Mouse (Mus musculus): ENCODE results near the gene Aqp2. TPM values are rescaled to one million over a fixed set of nuclear protein-coding genes. Genes with fewer than 3 reads are reported as not detected.

Gene Aqp2
- total and polyA plus RNA-seq, 3 experiments, result not detected

DNA sequence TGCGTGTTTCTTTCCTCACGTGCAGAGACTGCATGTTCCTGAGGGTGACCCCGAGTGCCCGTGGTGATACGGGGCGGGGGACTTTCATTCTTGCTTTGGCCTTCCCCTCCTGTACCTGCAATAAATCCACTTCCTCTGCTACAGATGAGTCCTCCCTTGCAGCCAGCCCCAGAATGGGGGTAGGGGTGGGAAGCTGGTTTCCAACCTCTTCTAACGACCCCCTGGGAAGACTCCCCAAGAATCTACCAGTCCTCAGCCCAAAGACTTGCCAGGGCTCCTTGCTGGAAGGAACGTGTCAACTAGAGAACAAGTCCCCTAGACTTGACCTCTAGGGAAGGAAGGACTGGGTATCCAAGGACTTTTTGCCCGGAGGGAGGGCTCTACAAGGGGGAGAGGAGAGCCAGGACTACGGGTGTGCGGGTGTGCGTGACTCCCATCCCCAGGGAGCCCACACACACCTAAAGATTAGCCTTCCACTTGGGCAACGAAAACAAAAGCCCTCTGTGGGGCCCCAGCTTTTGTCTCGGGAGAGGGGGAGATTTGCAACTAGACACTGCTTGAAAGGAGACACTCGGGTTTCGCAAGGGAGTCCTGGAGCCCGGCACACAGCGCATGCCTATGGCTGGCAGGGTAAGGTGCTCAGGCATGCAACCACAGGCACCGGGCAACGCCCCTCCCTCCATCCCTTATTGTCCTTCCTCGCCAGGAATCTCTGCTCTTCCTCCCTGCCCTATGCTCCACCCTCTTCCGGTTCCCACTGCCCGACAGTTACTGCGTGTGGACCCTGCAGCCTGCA is 5.8 kb downstream of the Aqp2 start:
- Histone ChIP-seq H3K27ac (ENCODE audit: control insufficient read depth, low read depth, low read length) (no peak overlapping the region), H3K9me3 (replicated peaks; ENCODE audit: insufficient read depth, low read length) (no peaks in the 10 kb centered on the region), H3K9ac (ENCODE audit: control insufficient read depth, low read depth, low read length, poor library complexity, severe bottlenecking) (no peak overlapping the region), H3K27me3 (ENCODE audit: control insufficient read depth in 1 of 2, insufficient read depth in 2 of 2, low read length in 2 of 2) (peaks cover 9 to 16% of the 10 kb centered on the region in 2 experiments), H3K79me2 (ENCODE audit: control insufficient read depth, insufficient read depth, low read length, poor library complexity) (no peaks in the 10 kb centered on the region), H3K36me3 (ENCODE audit: control insufficient read depth in 1 of 2, insufficient read depth in 2 of 2, low read length in 2 of 2) (no peaks in the 10 kb centered on the region), H3K4me3 (ENCODE audit: control insufficient read depth in 1 of 2, insufficient read depth in 1 of 2, low read depth in 2 of 2, low read length in 2 of 2) (no peak overlapping the region), H3K4me1 (ENCODE audit: control insufficient read depth in 1 of 2, insufficient read depth in 2 of 2, low read length in 2 of 2) (no peaks in the 10 kb centered on the region)
- DNase-seq (ENCODE audit: low read depth, low spot score), result no peak
- TF ChIP-seq NELFE (IDR thresholded peaks at IDR 0.05; ENCODE audit: low read depth, low read length) (no peak), E2F4 (IDR thresholded peaks at IDR 0.05; ENCODE audit: borderline replicate concordance, low read depth, low read length) (no peak), RCOR1 (IDR thresholded peaks at IDR 0.05; ENCODE audit: low read depth, low read length) (no peak), ETS1 (IDR thresholded peaks at IDR 0.05; ENCODE audit: low read depth, low read length) (no peak), MXI1 (IDR thresholded peaks at IDR 0.05; ENCODE audit: low read depth, low read length) (no peak), MAFK (IDR thresholded peaks at IDR 0.05; ENCODE audit: borderline replicate concordance, low read depth, low read length) (no peak), MYC (IDR thresholded peaks at IDR 0.05; ENCODE audit: low read depth, low read length) (no peak), EP300 (IDR thresholded peaks at IDR 0.05; ENCODE audit: low read depth in 1 of 2, low read length in 2 of 2) (no peak), TBP (IDR thresholded peaks at IDR 0.05; ENCODE audit: low read depth, low read length) (no peak), SMC3 (IDR thresholded peaks at IDR 0.05; ENCODE audit: low read depth, low read length) (no peak), USF2 (IDR thresholded peaks at IDR 0.05; ENCODE audit: borderline replicate concordance in 1 of 2, insufficient read depth in 1 of 2, low read depth in 1 of 2, low read length in 2 of 2) (no peak), MYB (IDR thresholded peaks at IDR 0.05; ENCODE audit: low read depth, low read length) (no peak), RAD21 (IDR thresholded peaks at IDR 0.05; ENCODE audit: low read depth, low read length) (no peak), TAL1 (IDR thresholded peaks at IDR 0.05; ENCODE audit: low read length) (no peak), MAZ (IDR thresholded peaks at IDR 0.05; ENCODE audit: low read depth, low read length) (no peak)

DNA sequence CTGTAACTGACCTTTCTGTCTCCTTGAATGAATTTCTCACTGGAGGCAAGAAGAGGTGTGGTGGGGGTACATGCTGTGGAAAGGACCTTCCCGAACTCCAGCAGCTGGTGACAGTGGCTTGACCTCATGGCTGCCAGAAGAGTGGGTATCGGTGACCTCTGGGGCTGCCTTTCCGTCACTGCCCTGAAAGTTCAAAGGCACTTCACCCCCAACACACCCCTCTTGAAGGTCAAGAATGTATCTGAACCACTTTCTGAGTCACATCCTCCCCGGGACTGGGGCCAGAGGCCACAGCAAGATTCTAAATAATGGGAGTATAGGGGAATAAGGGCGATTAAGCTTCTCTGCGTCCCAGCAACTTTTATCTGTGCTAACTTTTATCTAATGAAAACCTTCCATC is 6.9 kb downstream of the Aqp2 start:
- peaks cover 2 to 10% of the 10 kb centered on the region in 2 experiments; a peak in 3 of 4 replicates for H3K27me3 ChIP-seq (ENCODE audit: control insufficient read depth in 1 of 2, insufficient read depth in 2 of 2, low read length in 2 of 2)
- no peaks in the 10 kb centered on the region for H3K36me3 ChIP-seq (ENCODE audit: control insufficient read depth in 1 of 2, insufficient read depth in 2 of 2, low read length in 2 of 2)
- DNase-seq (ENCODE audit: low read depth, low spot score), result no peak
- H3K4me1 ChIP-seq (ENCODE audit: control insufficient read depth in 1 of 2, insufficient read depth in 2 of 2, low read length in 2 of 2), result no peaks in the 10 kb centered on the region
- H3K9ac ChIP-seq (ENCODE audit: control insufficient read depth, low read depth, low read length, poor library complexity, severe bottlenecking), result no peak overlapping the region
- TF ChIP-seq RCOR1 (IDR thresholded peaks at IDR 0.05; ENCODE audit: low read depth, low read length) (no peak), KAT2A (conservative IDR thresholded peaks at IDR 0.05; ENCODE audit: low read depth, low read length) (no peak), ETS1 (IDR thresholded peaks at IDR 0.05; ENCODE audit: low read depth, low read length) (no peak), SMC3 (IDR thresholded peaks at IDR 0.05; ENCODE audit: low read depth, low read length) (no peak), NRF1 (IDR thresholded peaks at IDR 0.05; ENCODE audit: insufficient read depth, low read depth, low read length, poor library complexity, severe bottlenecking) (no peak), POLR2AphosphoS5 (IDR thresholded peaks at IDR 0.05; ENCODE audit: borderline replicate concordance, low read depth, low read length) (no peak), BHLHE40 (IDR thresholded peaks at IDR 0.05; ENCODE audit: borderline replicate concordance, low read depth, low read length) (no peak), MAX (IDR thresholded peaks at IDR 0.05; ENCODE audit: low read length) (no peak), ELF1 (IDR thresholded peaks at IDR 0.05; ENCODE audit: low read depth, low read length) (no peak), ZC3H11A (IDR thresholded peaks at IDR 0.05; ENCODE audit: low read depth, low read length) (no peak), ZMIZ1 (IDR thresholded peaks at IDR 0.05; ENCODE audit: low read depth, low read length) (no peak)
- H3K4me3 ChIP-seq (ENCODE audit: control insufficient read depth in 1 of 2, insufficient read depth in 1 of 2, low read depth in 2 of 2, low read length in 2 of 2), result no peak overlapping the region
- no peaks in the 10 kb centered on the region for H3K79me2 ChIP-seq (ENCODE audit: control insufficient read depth, insufficient read depth, low read length, poor library complexity)
- H3K27ac ChIP-seq (ENCODE audit: control insufficient read depth, low read depth, low read length), result no peak overlapping the region
- H3K9me3 ChIP-seq (replicated peaks; ENCODE audit: insufficient read depth, low read length), result no peaks in the 10 kb centered on the region
